Mouse (Mus musculus) liver (tissue): Measurements from ENCODE around the gene Pitx3.
A peak's percentile ranks its signal among the peaks of the same experiment; 100 is the strongest.
"Not testable (repeated sequence)": the region's sequence is repeated elsewhere in the genome, so short reads cannot be mapped to it uniquely, and the experiment has no call there.

Source experiments
- DNase-seq: peaks from one replicate; pipeline ENCODE4 v3.0.0-alpha.2; 2020; ENCODE audit warnings: mixed read lengths

Pitx3 gene

DNA sequence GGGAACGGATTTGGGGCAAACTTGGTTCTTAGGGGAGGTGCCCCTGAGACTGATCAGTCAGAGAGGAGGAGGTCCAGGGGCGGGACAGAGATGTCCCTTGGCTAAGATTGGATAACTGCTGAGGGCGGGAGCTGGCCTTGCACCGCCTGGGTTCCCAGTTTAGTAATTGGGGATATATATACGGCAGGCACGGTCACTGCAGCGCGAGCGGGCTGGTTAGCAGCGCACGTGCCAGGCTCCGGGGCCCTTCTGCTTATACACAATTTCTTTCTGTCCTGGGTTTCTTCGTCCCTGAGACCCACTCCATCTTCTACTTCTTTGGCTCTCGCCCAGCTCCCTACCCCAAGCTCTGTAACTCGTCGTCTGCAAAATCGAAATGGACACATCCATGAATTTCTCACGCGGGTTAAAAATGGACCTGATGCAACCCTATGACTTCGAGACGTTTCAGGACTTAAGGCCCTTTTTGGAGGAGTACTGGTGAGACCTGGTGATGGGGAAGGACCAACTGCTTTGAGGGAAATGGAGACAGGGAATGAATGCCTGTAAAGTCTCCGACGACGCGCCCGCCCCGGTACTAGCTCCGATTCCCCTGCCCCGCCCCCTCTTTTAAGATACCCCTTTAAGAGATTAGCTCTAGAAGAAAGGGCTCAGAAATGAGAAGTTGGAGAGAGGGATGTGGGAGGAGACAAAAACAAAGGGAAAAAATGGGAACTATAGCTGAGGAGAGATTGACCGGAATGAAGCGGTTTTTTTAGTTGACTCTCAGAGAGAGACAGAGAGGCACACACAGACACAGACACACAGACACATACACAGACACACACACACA lies 16.2 kb downstream of the Pitx3 start, which contains the start of gene Elovl3:
Gene Elovl3 (plus strand): TSS at position 204 of the 832 bp plus-strand sequence.
- DNase-seq = peak; percentile 58

DNA sequence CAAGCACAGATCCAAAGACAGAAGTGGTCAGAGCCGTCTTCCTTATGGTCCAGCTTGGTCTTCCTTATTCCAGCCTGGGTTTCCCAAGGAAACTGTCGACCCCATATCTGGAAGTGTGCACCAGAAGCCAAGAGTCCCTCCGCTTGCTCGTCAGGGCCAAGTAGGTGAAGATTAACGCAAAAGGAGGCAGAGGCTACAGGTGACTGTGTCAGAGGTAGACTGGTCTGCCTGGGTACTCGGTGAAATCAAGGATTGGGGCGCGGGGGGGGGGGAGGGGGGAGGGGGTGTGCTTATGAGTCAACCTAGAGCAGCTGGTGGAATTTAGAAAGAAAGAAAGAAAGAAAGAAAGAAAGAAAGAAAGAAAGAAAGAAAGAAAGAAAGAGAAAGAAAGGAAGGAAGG lies 16.8 kb downstream of the Pitx3 start:
- DNase-seq = no peak

- DNase-seq = not testable (repeated sequence)
Measured at GRCm38 (mm10) chr19:46129737-46130136, 18.4 kb downstream of the Pitx3 start.

GRCm38 (mm10) chr19:46126301-46126700 lies 21.8 kb downstream of the Pitx3 start:
- no peak for DNase-seq

DNA sequence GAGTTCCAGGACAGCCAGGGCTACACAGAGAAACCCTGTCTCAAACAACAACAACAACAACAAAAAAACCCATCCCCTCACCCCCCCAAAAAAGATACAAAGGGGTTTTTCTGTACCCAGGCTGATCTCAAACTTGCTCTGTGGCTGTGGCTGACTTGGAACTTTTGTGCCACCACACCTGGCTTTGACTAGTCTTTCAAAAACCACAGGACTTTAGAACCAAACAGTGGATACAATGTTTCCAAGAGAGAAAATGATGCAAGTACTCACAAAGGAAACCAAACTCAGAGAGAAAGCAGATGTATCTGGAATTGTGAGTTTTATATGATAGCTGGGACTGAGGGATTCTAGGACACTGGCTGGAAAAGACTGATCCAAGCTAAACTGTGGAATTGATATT lies 23.5 kb downstream of the Pitx3 start:
- DNase-seq = no peak

GRCm38 (mm10) chr19:46123876-46124275 lies 24.2 kb downstream of the Pitx3 start:
- no peak for DNase-seq

DNA sequence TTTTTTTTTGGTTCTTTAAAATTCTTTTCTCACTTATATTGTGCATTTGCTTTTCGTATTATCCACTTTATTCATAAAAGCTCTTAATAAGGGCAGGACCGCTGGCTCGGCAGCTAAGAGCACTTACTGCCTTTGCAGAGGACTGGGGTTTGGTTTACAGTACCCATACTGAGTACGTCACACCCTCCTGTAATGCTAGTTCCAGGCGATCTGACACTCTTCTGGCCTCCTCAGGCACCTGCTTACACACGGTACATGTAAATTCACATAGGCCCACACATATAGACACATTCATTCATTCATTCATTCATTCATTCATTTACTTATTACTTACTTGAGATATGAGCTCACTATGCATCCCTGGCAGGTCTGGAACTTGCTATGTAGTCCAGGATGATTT lies 27.3 kb downstream of the Pitx3 start:
- no peak for DNase-seq

- DNase-seq = peak; percentile 14
Measured at GRCm38 (mm10) chr19:46119458-46119857, 28.7 kb downstream of the Pitx3 start.

DNA sequence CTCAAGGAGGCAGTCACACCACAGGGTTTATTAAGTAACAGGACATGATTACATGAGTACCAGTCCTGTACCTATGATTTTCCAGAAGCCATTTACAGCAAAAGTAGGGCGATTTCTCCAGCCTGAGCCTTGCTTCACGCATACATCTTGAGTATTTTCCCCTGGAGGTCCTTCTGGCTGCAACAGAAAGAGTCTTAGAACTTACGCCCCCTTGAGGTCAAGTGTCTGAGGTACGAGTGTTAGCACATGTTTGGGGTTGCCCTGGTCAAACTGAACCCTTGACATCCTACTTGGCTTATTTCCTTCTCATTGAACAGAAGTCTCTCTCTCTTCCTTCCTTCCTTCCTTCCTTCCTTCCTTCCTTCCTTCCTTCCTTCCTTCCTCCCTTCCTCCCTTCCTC lies 33.5 kb downstream of the Pitx3 start:
- no peak for DNase-seq

GRCm38 (mm10) chr19:46110781-46111180 lies 37.3 kb downstream of the Pitx3 start:
- no peak for DNase-seq

- DNase-seq = no peak
Measured at GRCm38 (mm10) chr19:46110214-46110613, 37.9 kb downstream of the Pitx3 start.

GRCm38 (mm10) chr19:46104187-46104557 lies 44.0 kb downstream of the Pitx3 start:
- DNase-seq = no peak

GRCm38 (mm10) chr19:46103437-46104186 lies 44.5 kb downstream of the Pitx3 start:
- no peak for DNase-seq

DNA sequence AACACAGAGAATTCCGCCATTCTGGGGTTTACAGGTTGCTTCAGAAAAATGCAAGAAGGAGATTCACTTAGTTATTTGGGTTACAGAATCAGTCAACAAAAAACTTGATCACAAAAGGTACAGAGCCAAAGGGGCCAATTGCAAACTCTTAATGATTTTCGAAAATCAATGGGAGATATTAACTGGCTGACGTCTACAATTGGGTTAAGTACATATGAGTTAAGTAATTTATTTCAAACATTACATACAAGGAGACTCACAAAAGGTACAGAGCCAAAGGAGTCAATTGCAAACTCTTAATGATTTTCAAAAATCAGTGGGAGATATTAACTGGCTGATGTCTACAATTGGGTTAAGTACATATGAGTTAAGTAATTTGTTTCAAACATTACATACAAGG lies 48.6 kb downstream of the Pitx3 start:
- no peak for DNase-seq

- no peak for DNase-seq
Measured at GRCm38 (mm10) chr19:46096396-46096795, 51.7 kb downstream of the Pitx3 start.

GRCm38 (mm10) chr19:46095291-46095690 lies 52.8 kb downstream of the Pitx3 start:
- no peak for DNase-seq

- no peak for DNase-seq
Measured at GRCm38 (mm10) chr19:46094144-46094543, 54.0 kb downstream of the Pitx3 start.

- no peak for DNase-seq
Measured at GRCm38 (mm10) chr19:46091641-46092040, 56.5 kb downstream of the Pitx3 start.

GRCm38 (mm10) chr19:46087871-46088270 lies 60.3 kb downstream of the Pitx3 start:
- no peak for DNase-seq

- DNase-seq = peak; percentile 67
Measured at GRCm38 (mm10) chr19:46086337-46086736, 61.8 kb downstream of the Pitx3 start.
